Mouse (Mus musculus): Measurements from ENCODE around the gene C2cd3.

DNA sequence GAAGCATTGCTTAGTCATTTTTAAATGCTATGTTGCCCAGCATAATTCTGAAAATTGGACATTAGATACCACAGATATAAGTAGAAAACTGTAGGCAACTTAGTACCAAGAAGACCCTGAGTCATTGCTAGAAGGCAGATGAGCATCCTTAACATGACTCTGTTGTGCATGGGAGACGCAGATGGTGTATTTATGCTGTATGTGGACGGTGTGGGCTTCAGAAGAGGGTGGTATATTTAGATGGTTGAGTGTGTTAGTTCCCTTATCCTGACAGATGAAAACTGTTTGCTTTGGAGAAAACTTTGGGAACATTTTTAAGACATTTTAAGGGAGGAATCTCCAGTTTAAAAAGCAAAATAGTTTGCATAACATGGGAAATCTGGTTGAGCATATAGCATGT, 16.1 kb downstream of the C2cd3 start:
- TF ChIP-seq POLR2A (IDR thresholded peaks at IDR 0.05; ENCODE audit: insufficient read depth, low read length) (no peak), CTCF (IDR thresholded peaks at IDR 0.05; ENCODE audit: low read depth, low read length) (no peak), EP300 (IDR thresholded peaks at IDR 0.05; ENCODE audit: insufficient read depth, low read depth, low read length) (no peak)
